Mouse (Mus musculus): Measurements from ENCODE around the gene Rimklb.

The Rimklb gene

GRCm38 (mm10) chr6:122416347-122416746, 82.2 kb downstream of the Rimklb start:
- DNase-seq, result no peak

GRCm38 (mm10) chr6:122411281-122411680, 87.3 kb downstream of the Rimklb start:
- DNase-seq, result no peak

GRCm38 (mm10) chr6:122402240-122402639, 96.3 kb downstream of the Rimklb start:
- DNase-seq, result no peak

- no peak for DNase-seq
Measured at GRCm38 (mm10) chr6:122400263-122400662, 98.3 kb downstream of the Rimklb start.
